Mouse (Mus musculus): ENCODE measurements at regions not wholly inside any gene's neighbourhood (a gene's known extent, or its start where the extent isn't known, plus 50 kb on each side); places are given as distances from the start of the nearest gene placed in this dataset.

- TF ChIP-seq CTCF (IDR thresholded peaks at IDR 0.05; ENCODE audit: low read depth) (no peak), EP300 (IDR thresholded peaks at IDR 0.05; ENCODE audit: low read depth) (no peak)
These were observed 96.8 kb upstream of the Rpl34 start for GRCm38 (mm10) chr3:130827021-130827420.
